Mouse (Mus musculus) thymus, postnatal 36 days (tissue): ENCODE measurements around the gene Mybbp1a.

Source experiments
- DNase-seq, 2 experiments: peaks; one replicate each; pipeline ENCODE4 v3.0.0; 2022; ENCODE audit warnings: mixed read lengths in 2 of 2

The Mybbp1a gene

DNA sequence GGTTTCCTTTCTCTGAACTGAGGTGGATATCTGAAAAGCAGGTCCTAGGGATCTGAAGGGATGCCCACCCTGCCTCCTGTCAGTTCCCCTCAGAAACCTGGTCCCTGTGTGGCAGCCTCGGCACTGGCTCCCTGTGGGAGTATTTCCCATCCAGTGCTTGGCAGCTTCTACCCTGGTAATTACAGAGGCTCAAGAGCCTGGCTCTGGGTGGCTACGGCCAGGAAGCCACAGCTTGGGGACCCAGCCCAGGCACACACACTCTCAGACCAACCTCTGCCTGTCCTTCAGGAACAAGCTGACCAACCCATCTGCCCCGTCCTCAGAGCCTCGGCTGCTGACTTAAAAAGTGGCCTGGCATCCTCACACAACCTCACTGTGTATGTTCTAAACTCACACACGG, 40.2 kb downstream of the Mybbp1a start:
- no peak for DNase-seq

DNA sequence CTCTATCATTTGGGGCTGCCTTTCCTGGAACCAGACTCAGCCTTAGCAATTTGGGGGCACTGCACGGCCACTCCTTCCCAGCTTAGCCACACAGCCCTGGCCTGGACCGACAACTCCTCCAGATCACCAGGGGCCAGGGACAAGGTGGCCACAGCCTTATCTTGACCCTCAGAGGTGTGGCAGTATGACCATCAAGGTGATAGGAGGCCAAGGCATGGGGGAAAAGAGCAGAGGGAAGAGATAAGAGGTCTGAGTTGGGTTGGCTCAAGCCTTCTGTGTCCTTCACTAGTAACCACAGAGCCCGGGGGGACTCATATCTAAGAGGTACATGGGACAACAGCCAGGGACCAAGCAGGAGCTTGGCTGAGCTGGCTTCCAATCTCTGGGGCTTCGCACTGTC, 40.8 kb downstream of the Mybbp1a start:
- no peak for DNase-seq

DNA sequence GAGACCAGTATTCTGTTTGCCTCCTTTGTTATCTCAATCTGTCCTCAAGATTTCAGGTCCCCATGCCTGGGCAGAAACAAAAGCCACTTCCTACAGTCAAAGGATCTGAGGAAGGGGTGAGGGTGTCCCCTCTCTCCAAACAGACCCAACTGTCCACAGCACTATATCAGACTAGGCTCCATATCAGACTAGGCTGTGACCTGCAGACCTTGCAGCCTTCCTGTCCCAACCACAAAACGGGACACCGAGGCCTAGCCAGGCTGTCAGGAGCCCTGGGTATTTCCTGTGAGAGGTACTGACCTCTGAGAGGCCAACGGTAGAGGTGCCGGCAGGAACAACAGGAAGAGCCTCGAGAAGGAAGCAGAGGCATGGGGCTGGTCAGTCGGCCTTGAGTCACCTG, 43.4 kb downstream of the Mybbp1a start:
- DNase-seq = no peak

DNA sequence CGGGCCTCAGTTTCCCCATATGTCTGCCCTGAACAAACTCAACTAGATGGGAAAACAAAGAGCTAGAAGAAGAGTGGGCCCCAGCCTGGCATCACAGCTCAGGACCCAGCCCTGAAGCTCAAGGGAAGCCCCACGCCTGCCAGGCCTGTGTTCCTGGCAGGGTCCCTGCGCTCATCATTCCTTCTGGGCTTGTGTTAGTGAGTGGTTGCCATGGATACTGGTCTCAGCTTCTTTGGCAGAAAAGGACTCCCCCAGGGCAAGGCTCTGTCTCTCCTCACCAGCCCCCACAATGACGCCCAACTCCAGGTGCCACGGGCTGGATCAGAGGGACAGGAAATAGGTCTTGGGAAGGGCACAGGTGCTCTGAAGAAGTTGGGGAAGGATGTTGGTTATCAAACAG, 44.0 kb downstream of the Mybbp1a start:
- DNase-seq = no peak

DNA sequence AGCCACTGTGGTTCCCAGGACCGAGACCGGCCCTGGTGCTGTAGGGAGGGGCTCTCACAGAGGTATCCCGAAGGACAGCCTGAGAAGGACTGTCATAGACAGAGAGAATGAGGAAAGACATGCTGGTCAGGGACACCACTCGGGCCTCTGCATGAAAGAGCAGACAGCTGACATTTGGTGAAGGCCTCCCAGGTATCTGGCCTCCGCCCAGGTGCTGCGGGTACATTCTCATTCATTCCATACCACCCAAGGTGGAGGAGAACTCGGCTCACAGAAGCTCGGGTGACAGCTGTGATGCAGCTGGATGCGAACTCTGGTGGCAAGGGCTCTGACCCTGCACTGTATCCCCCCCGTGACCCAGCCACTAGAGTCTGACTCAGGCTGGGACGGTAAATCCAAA, 44.8 kb downstream of the Mybbp1a start:
- no peak for DNase-seq

DNA sequence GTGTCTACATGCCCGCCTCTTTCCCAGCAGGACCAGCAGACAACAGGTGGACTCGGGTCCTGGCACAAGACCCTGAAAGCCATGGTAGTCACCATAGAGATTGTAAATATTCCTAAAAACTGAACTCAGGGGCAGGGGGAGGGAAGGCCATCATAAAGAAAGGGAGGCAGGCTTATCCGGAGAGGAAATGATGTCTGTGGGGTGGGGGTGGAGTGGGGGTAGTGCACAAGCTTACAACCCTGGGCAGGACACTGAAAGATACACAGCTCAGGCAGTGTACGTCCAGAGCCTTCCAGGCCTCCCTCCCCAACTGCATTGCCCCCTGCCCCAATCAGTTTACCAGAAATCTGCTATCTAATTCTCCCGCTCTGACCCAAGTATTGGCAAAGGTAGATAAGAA, 46.0 kb downstream of the Mybbp1a start:
- DNase-seq = no peak

DNA sequence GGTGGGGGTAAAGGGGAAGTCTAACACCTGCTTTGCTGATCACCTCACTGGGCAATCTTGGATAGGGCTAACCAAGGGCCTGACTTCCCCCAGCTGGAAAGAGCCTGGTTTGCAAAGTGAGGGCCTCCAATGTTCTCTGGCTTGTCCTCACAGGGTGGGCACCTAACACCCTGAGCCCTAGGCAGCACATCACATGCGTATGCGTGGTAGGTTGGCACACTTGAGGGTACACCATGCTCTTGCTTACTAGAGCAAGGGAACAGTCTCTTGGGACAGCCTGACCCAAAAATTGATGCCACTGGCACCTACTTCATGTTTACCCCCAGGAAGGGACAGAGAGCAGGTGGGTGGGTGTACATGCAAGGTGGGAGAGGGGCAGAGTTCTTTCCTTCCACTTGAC, 46.6 kb downstream of the Mybbp1a start:
- DNase-seq = no peak

DNA sequence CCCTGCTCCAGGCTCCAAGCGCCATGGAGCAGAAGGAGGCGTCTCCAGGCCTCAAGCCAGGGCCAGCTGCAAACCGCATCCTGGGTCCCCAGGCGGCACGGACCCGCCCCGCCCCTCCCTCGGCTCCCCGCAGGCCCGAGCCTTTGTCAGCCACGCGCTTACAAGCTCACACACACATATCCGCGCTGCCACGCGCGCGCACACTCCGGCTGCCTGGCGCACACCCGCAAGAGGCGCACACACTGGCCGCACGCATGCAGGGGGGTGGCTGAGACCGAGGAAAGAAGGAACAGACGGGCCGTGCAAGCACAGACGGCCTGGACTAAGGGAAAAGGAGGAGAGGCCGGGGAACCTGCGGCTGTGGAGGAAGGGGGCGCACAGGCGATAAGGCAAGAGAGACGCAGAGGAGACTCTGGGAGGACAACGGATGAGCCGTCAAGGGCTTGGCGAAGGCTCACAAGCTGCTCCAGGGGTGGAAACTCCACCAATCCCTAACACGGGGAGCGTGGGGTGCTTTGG, 47.7 kb downstream of the Mybbp1a start:
- peak in 1 of 2 experiments; percentile 5 for DNase-seq

DNA sequence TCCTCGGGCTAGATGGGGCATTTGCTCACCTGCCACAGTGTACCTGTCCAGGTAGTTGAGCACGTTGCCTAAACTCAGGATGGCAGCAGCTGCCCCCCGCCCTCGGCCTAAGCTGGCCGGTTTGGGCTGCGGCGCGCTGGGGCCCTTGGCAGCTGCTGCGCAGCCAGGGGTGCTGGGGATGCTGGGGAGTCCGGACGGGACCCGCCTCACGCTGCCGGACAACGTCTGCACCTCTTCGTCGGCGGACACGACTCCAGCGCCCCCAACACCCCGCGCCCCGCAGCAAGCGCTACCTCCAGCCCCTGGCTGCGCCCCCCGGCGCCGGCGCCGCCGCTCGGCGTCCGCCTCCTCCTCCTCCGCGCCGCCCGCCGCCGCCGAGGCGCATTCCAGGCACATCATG, 48.2 kb downstream of the Mybbp1a start:
- no peak for DNase-seq

DNA sequence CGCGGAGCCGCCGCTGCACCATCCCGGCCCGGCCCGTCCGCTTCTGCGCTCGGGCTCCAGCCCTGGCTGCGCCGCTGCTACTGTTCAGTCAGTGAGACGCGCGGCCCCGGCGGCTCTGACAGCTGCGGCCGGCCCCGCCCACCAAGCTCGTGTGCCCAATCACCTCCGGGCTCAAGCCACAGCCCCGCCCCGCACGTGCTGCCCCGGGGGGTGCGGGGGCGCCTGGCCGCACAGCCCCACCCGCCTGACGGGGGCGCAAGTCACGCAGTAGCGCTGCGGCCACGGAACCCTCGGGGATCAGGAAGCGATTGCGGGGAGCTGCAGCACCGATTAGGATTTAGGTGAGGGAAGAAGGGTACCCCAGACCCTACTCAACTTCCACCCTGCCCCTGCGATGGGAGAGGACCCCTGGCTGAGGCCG, 48.7 kb downstream of the Mybbp1a start, which contains the start of gene Spns2:
TSS of gene Spns2 (minus strand) at position 24 of the 421 bp plus-strand sequence.
- peak; percentile 86 to 89 for DNase-seq

DNA sequence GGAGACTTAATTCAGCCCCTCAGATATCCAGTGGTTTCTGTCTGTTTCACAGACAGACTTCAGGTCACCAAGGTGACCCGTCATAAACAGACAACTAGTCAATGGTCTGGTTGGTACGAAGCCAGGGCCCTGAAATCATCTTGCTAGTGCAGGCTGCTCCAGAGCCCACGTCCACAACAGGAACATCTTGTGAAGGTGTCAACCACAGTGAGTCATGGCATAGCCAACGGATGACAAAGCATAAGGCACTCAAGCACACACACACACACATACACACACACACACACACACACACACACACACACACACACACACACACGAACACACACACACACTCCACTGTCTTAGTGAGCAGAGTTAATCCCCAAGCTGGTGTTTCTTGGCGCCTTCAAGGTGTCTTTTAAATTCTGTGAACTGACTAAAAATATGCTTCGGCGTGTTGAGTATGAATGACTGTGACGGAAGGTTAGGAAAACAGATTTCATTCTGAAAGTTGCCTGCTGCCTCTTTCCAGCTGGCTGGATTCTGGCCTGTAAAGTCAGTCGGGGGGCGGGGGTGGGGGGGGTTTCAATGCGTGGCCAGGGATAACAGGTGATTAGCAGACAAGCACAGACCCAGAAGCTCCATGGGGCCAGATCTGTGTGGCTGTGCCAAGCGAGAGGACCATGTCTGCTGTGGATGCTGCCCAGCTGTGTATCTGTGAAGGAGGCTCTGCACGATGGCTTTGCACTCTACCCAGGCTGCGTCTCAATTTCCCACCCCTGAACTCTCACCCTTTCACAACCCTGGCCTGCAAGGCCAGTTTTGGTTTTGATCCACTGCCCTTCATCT, 50.2 kb downstream of the Mybbp1a start:
- no peak for DNase-seq

DNA sequence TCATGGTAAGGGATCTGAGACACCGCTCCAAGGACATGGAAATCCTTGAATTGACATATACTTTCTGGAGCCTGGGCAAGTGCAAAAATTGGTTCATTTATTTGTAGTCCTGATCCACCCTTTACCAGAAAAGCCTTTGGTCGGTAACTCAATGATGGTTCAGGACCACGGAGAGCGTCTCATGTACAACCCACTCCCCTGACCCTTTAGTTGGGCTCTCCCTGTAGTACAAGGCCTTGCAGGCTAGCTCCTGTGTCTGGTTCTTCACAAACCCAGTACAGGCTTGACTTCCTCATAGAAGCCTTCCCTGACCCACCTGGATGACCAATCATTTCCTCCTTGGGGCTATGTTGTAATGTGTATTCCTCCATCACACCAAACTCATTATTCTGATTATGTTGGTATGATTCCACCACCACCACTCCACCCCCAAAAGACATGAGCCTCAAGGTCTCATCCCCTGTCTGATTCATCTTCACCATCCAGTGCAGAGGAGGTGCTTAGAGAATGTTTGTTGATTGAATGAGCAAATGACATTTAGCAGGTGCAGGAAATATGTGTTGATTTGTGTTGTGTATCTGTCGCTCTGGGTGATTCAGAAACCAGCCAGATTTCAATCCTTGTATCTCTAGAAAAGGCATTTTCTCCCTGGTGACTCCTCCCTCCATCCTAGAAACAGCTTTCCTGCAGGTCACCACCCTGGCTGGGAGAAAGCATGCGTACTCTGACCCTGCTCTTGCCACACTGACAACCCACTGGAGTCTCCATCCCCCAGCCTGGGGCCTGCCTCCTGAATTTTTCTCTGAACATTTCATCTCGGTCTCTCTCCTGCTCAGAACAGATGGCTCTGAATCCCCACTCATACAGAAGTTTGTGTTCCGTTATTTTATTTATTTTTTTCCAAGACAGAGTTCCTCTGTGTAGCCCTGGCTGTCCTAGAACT, 53.2 kb downstream of the Mybbp1a start:
- DNase-seq = no peak

DNA sequence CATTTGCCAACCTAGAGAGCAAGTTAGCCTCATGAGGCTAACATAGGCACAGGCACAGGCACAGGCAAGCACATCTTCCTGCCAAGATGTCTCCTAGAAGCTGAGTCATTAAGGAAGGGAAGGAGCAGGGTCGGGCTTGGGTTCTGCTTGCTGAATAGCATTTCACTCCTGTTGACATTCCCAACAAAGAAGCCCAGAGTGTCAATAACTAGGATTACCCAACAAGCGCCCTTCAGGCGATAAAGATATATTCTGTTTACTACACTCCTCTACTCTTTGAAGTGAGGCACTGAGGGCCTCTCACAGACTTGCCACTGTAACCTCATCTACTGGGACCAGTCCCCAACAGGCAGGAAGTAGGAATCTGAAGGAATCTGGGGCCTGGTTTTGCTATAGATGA, 54.9 kb downstream of the Mybbp1a start:
- DNase-seq = no peak

DNA sequence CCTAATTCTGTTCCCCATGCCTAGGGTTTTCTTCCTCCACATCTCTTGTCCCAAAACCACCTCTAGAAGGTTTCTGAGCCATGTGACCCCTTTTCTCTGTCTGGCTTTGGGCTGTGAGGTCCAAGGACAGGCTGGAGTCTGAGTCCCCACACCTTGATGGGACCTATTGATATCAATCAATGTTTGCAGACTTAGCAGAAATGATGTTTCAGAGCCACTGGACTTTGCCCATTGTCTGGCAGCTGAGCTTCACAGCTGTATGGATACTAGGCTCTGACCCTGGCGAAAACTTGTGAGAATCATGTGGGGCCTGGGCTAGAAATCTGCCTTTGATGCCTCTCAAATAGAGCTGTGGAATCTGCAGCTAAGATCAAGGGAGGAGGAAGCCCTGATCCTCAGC, 55.6 kb downstream of the Mybbp1a start:
- no peak for DNase-seq

DNA sequence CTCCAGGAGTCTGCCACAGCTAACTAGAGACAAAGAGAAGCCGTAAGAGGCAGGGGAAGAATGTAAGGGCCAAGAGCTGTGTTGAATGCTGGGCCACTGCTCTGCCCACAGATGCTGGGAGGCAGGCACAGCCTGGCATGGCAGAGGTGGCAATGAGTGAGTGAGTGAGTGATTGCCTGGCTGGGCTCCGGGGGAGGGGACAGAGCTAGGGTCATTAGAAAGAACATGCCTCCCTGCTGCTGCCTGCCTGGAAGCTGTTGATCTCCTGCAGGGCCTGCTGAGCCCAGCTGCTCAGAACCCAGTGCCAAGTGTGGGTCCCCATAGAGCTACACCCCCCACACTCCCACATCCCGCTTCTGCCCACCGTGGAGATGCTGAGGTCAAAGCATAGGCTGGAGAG, 56.2 kb downstream of the Mybbp1a start:
- no peak for DNase-seq

DNA sequence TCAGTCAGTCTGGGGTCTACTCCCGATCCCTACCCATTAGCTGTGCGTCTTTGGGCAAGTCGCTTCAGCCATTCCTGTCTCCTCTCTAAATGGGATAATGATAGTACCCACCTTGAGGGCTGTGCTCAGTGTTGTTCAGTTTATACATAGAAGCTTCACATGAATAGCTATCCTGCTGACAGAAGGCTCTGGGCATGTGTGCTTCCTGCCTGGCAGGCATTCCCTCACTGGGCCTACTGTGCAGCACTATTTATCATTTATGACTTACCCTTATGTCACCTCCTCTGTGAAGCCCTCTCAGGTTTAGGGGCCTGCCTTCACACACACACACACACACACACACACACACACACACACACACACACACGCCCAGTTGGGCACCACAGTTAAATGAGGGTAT, 59.0 kb downstream of the Mybbp1a start:
- DNase-seq = no peak
